Mouse (Mus musculus): ENCODE results near the gene Mfsd2a.

Mfsd2a gene

DNA sequence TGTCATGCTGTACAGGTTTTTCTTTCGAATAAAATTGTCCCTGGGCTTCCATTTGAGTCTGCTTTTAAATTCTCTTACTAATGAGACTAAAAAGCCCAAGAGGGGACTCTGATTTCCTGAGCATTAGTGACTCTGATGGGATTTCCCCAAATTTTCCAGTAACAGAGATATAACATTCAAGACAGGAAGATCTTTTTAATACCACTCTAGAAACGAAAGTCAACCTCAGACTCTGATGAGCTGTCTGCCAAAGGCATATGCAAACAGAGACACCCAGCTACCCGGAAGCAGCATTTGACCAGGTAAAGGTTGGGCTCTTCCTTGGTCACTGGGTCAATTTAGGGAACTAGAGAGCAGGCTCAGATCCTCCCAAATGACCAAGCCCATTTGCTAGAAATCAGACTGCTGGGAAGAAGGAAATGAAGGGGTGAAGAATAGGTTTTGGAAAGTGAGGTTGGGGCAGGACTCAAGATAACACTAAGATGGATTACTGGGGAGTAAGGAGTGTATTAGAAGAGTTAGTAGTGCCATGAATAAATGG, 27.9 kb downstream of the Mfsd2a start:
- no peak for DNase-seq

DNA sequence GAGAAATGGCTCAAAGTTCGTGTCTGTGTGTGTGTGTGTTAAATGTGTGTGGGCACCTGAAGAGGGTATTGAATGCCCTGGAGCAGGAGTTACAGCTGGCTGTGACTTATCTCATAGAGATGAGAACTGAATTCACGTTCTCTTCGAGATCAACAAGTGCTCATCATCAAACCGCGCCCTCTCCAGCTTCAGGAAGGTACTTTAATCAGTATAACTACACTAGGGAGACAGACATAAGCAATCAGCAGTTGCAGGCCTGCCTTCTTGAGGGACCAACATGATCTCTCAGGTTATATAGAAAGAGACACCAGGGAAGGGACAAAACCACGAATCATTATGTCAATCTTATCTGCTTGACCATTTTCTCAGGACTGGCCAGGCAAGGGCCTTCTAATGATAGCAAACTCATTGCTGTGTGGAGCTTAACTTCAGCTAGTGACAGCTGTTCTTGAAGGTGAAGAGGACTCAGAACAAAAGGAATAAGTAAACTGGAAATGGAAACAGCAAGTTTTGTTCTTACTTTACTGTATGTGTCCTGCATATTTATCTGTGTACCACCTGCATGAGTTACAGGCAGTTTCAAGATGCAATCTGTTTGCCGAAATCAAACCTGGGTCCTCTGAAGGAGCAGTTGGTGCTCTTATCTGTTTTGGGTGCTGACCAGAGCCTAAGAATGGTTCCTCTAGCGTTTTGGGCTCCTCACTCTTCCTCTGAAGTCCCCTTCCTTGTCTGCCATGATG, 28.6 kb downstream of the Mfsd2a start:
- no peak for DNase-seq

DNA sequence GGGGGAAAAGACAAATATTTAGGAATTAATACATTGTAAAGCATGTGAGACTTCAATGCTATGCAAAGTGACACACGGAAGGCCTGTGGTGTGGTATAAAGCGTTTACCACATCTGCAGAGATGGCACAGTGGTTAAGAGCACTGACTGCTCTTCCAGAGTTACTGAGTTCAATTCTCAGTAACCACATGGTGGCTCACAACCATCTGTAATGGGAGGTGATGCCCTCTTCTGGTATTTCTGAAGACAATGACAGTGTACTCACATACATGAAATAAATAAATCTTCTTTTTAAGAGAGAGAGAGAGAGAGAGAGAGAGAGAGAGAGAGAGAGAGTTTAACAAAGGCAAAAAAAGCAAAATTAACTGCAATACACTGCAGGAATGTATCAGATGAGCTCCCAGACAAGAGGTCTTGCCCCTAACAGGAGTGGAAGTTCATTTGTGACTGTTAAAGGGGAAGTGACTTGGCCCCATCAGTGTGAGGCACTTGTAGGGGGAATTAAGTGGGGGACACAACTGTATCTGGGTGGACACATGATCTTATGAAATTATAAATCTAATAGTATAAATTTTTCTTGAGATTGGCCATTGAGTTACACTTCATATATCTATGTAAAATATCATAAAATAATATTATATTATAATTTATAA, 29.9 kb downstream of the Mfsd2a start:
- DNase-seq, result no peak

DNA sequence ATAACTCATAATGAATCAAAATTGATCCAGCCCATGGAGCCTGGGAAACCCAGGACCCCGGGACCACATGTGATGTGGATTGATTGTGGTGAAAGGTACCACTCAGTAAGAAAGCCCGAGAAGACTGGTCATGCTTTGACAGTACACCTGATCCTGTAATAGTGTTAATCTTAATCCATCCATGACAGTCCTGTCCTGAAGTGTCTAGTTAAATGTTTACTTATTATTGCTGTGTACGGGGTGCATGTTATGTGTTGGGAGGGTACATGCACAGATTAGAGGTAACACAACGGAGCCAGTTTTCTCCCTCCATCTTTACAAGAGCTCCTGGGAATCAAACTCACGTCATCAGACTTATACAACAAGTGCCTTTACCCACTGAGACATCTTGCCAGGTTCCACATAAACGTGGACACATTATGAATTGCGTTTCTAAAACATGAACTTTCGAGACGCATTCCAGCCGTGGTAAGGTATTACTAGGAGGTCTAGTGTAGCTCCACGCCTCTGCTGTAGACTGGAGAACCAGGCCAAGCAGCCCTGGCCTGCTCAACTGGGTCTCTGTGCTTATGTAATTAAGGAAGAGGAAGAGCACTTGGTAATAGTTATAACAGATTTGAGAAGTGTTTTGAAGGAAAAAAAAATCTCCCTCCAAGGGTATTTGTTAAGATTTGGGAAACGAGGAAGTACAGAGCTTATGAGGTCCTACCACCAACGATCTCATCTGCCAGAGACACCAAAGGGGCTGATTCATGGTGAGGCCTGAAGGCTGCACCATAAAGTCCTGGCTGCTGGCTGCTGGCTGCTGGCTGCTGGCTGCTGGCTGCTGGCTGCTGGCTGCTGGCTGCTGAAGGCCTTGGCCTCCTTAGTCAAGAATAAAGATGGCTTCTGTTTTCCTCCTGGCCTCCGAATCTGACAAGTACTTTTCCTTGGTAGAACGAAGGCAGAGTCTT, 37.3 kb downstream of the Mfsd2a start:
- no peak for DNase-seq

DNA sequence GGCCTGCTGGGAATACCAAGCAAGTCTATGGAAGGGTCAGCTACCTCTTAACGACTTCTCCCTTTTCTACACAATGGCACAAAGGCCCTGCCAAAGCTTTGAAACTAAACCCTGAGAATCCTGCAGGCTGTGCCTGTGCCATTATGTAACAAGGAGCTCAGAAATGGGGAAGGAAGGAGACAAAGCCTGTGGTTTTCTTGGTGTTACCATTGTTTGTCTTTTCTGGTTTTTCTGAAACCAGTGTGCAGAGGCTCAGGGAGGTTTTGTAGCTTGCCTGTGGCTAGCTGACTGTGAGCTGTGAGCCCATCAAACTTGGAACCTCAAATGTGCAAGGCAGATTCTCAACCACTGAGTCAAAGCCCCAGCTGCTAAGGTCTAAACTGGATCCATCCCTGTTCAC, 38.1 kb downstream of the Mfsd2a start:
- no peak for DNase-seq

DNA sequence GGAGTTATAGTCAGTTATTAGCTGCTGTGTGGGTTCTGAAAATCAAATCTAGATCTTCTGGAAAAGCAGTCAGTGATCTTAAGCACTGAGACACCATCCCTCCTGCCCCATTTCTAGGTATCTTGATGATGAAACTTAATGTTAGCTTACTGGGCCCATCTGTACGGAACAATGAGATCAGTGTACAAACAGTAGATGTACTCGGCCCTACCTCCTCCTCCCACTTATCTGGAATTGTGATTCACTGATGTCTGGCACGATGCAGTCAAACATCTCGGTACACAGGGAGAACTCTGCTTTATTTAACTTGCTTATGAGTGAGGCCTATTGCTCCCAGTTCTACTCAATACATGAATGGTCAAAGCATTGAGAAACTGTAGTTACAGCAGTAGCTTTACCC, 45.0 kb downstream of the Mfsd2a start:
- DNase-seq, result no peak

DNA sequence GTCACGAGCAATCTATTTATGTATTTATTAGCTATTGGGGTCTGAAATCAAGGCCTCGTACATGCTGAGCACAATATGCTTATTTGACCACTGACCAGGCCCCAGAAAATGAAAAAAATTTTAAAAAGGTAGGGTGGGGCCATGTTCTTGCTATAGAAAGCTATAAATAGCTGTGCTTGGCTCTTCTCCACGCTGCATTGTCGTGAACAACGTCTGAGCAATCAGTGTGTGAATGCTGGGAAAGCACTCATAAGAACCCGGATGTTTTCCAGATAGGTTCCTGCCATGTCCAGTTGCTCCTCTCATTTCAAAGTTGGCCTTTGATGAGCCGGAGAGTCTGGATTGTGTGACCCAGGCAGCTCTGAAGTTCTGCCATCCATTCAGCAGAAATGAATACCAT, 46.8 kb downstream of the Mfsd2a start:
- DNase-seq, result no peak

DNA sequence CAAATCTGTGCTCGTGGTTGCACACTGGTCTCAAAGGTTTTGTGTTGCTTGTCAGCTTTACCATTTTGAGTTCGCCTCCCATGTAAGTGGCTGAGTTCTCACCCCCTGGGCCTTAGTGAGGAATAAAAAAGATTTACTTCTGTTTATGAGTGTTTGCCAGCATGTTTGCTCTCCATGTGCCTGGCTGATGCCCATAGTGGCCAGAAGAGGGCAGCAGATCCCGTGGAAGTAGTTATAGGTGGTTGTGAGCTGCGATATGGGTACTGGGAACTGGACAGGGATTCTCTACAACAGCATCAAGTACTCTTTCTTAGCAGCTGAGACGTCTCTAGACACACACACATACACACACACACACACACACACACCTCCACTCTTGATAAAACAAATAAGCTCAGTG, 48.4 kb downstream of the Mfsd2a start:
- DNase-seq, result no peak

DNA sequence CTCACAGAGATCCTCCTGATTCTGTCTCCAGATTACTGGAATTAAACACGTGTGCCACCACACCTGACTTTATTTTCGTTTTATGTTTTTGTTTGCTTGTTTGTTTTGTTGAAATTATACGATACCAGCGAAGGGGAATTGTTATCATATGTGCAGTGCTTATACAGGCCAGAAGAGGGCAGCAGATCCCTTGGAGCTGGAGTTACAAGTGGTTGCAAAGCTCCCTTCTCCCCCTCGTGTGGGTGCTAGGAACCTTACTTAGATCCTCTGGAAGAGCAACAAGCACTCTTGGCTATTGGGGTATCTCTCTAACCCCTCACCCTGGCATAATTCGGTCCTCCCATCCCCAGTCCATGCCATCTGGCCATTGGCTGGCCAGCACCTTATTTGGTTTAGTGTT, 50.4 kb downstream of the Mfsd2a start:
- DNase-seq, result no peak

DNA sequence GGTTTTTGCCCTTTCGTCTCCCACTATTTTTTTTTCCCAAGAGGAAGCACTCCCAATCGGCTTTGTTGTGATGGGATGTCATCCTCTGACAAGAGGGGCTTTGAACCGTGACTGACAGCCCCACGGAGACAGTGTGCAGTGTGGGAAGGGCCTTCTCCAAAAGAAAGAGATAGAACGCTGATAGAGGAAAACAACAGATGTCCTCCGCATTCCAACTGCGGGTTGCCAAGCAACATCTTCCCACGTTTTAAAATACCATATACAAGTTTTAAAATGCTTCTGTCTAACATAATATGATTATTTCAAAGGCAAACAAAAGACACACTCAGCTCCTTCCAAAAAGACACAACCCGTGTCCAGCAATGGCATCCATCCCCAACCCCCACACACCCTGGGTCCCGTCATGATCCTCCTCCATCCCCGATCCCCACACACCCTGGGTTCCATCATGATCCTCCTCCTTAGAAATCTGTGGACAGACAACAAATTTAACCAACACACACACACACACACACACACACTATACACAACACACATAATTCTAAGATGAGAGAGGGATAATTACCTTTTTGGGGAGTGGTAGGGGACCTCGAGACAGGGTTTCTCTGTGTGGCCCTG, 51.3 kb downstream of the Mfsd2a start:
- no peak for DNase-seq

DNA sequence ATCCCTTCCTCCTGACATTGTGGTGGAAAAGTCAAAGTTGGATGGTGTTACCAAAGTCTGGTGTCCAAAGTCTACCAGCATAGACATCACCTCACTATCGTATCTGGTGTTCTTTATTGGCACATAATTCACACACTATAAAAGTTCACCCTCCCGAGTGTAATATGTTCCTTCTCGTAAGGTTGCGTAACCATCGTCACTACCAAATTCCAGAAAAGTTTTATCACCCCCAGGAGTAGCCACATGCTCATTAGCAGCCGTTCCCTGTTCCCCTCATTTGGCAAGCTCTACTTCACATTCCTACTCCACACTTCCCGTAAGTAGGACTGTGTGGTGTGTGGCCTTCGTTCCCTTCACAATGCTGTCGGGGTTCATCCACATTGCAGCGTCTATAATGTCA, 55.6 kb downstream of the Mfsd2a start:
- no peak for DNase-seq

DNA sequence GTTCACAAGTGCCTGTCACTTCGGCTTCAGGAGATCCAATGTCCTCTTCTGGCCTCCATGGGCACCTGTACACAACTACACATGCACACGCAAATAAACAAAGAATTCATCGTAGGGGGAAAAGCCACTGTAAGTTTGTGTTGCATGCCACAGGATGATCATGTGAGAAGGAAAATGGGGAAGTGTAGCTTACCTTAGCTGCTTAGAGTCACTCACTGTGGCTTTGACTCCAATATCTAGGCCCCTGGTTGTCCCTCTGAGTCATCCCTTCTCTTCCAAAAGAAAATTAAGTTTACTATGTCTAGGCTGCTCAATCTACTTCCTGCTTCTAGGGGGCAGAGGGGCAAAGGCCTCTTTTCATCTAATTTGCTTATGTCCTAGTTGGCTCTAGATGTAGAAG, 57.3 kb downstream of the Mfsd2a start:
- DNase-seq, result no peak

DNA sequence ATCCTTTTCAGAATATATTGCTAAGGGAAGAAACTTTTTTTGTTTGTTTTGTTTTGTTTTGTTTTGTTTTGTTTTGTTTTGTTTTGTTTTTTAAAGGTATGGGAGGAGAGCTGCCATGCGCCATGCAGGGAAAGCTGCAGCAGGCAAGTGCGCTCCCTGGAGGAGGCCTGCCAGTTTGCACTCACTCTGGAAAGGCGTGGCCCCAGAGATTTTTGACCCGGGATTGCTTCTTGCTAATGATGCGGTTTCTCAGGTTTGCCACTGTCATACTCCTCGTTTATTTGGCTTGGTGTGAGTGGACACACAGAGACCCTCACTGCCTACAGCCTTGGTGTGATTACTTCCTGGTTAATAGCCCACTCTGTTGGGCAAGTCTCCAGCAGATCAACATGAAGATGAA, 58.8 kb downstream of the Mfsd2a start:
- no peak for DNase-seq

DNA sequence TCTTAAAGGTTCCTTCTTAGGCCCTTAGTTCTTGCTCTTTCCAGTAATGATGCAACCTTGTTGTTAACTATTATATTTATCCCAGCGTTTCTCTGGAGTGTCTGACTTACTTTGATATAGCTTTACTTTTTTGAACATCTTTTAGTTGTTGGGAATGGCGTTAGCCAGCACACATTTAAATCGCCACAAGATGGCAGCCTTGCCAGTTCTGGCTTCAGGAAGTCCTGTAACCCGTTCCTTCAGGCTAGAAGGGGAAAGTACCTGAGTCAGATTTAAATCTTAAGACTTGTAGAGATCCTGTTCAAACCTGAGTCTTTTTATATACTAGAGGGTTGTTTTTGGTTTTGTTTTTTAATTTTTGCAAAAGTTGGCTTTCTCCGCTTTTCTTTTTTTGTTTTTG, 62.7 kb downstream of the Mfsd2a start:
- DNase-seq, result peak in 1 of 2 experiments; percentile 43

DNA sequence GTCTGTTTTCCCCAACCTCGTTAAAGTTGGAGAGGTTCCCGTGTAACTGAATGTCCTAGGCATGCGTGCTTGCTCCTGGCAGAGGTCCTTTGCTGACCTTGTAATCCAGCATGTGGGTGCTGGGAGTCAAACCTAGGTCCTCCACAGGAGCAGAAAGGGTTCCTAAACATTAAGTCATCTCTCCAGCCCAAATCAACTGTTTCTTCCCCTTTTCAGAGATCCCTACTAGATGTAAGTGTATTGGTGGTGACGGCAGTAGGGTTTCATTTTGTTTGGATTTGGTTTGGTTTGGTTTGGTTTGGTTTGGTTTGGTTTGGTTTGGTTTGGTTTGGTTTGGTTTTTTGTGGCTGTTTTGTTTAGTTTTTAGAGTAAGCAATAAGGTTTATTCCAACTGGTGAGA, 63.2 kb downstream of the Mfsd2a start:
- DNase-seq, result no peak

All from thymus, adult 18-20 months (tissue).